Mouse (Mus musculus): ENCODE data around the gene Snph. TPM values are rescaled to one million over a fixed set of nuclear protein-coding genes. Genes with fewer than 3 reads are reported as not detected.

Snph gene
- total and polyA plus RNA-seq, 3 experiments = not detected

DNA sequence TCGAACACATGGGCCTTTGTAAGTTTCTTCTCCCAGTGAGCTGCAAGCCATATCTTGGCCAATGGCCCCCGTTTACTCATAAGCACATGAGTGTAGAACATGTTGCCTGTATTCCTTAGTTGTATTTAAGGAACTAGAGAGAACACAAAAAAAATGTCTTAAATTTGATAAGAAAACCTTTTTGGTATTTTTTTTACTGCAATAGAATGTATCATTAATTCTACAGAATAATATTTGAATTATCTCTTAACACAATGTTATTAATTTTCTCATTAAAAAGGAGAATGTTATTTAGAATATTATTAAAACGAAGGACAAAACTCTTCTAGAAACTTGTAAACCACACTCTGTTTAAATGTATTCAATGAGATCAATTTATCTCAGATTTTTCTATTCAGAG is 36.0 kb upstream of the Snph start, which contains the start of gene Rad21l:
Rad21l (minus strand) TSS at position 101 of the 400 bp plus-strand sequence.
- H3K4me1 ChIP-seq (ENCODE audit: control insufficient read depth in 1 of 2, insufficient read depth in 2 of 2) = no peaks in the 10 kb centered on the region
- in situ Hi-C loops (cut with MboI; ENCODE audit: low pct_ligation_motif_present, low pct_unique_long_range_greater_than_20kb, low sequenced_read_pairs) = no loop called here
- no peaks in the 10 kb centered on the region for H3K79me2 ChIP-seq (replicated peaks; ENCODE audit: control insufficient read depth, extremely low read depth, insufficient read depth, poor library complexity, severe bottlenecking)
- dilution Hi-C loops (cut with MboI; ENCODE audit: extremely low pct_ligation_motif_present, extremely low pct_unique_long_range_greater_than_20kb, low sequenced_read_pairs) = no loop called here
- no peak within 1 kb of the TSS for H3K4me2 ChIP-seq (ENCODE audit: insufficient read depth, low read depth, poor library complexity, severe bottlenecking)
- H3K36me3 ChIP-seq (replicated peaks in 1 of 2; ENCODE audit: control insufficient read depth in 1 of 2, insufficient read depth in 1 of 2, low read length in 1 of 2) = no peaks in the 10 kb centered on the region
- peaks cover 4% of the 10 kb centered on the region for H3K9me3 ChIP-seq (replicated peaks; ENCODE audit: low read length)
- peaks cover 55% of the 10 kb centered on the region for H3K27me3 ChIP-seq (replicated peaks)
- H3K4me3 ChIP-seq (replicated peaks in 1 of 3; ENCODE audit: low read depth in 2 of 3, low read length in 2 of 3, poor library complexity in 1 of 3) = no peak within 1 kb of the TSS
- TF ChIP-seq E2F4 (IDR thresholded peaks at IDR 0.05; ENCODE audit: insufficient replicate concordance, low read depth, low read length) (no peak), MYC (IDR thresholded peaks at IDR 0.05; ENCODE audit: low read depth, low read length) (no peak), ZC3H11A (IDR thresholded peaks at IDR 0.05; ENCODE audit: low read depth, low read length) (no peak), BHLHE40 (IDR thresholded peaks at IDR 0.05; ENCODE audit: low read depth, low read length) (no peak), PAX5 (IDR thresholded peaks at IDR 0.05; ENCODE audit: low read length) (no peak), IRF4 (IDR thresholded peaks at IDR 0.05; ENCODE audit: low read depth, low read length) (no peak), ZKSCAN1 (IDR thresholded peaks at IDR 0.05; ENCODE audit: borderline replicate concordance, low read depth, low read length) (no peak), SIN3A (IDR thresholded peaks at IDR 0.05; ENCODE audit: low read length) (no peak), MXI1 (IDR thresholded peaks at IDR 0.05; ENCODE audit: low read depth, low read length) (no peak), CHD2 (IDR thresholded peaks at IDR 0.05; ENCODE audit: low read length) (no peak), RAD21 (IDR thresholded peaks at IDR 0.05; ENCODE audit: low read depth, low read length) (no peak), NRF1 (IDR thresholded peaks at IDR 0.05; ENCODE audit: low read depth, low read length) (no peak), EP300 (IDR thresholded peaks at IDR 0.05; ENCODE audit: low read length) (no peak), ELF1 (IDR thresholded peaks at IDR 0.05; ENCODE audit: low read depth, low read length) (no peak), JUN (IDR thresholded peaks at IDR 0.05; ENCODE audit: insufficient read depth, low read depth, low read length) (no peak), TBP (conservative IDR thresholded peaks at IDR 0.05; ENCODE audit: low read depth, low read length) (no peak), UBTF (IDR thresholded peaks at IDR 0.05; ENCODE audit: low read depth, low read length) (no peak), NELFE (IDR thresholded peaks at IDR 0.05; ENCODE audit: low read depth, low read length) (no peak)
- H3K27ac ChIP-seq (ENCODE audit: insufficient read depth, low read depth) = no peak within 1 kb of the TSS
- no peak within 1 kb of the TSS for H3K9ac ChIP-seq (ENCODE audit: insufficient read depth, low read depth)
- DNase-seq (ENCODE audit: extremely low read depth) = no peak

DNA sequence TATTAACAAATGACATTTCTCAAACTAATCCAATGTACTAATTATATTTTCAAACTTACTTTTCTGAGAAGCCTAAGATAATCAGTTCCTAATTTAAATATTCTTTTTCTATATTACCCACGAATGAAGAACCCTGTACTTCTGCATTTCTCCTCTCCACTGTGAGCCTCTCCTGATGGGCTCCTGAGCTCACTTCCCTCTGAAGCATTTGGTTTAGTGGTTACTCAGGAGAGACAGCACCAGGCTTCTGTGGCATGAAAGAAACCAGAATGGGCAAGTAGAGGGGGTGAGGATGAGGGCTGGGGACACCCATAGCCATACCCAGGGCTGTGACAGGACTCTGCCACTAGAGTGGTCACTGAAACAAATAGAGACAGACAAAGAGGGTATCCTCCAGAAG is 19.7 kb upstream of the Snph start:
- dilution Hi-C loops (cut with MboI; ENCODE audit: extremely low pct_ligation_motif_present, extremely low pct_unique_long_range_greater_than_20kb, low sequenced_read_pairs) = no loop called here

More for the DNA sequence above, 19.7 kb upstream of the Snph start:
- Histone ChIP-seq H3K27ac (ENCODE audit: insufficient read depth, low read depth) (no peak overlapping the region), H3K9me3 (replicated peaks; ENCODE audit: low read length) (no peaks in the 10 kb centered on the region), H3K36me3 (replicated peaks in 1 of 2; ENCODE audit: control insufficient read depth in 1 of 2, insufficient read depth in 1 of 2, low read length in 1 of 2) (no peaks in the 10 kb centered on the region), H3K9ac (ENCODE audit: insufficient read depth, low read depth) (no peak overlapping the region), H3K79me2 (replicated peaks; ENCODE audit: control insufficient read depth, extremely low read depth, insufficient read depth, poor library complexity, severe bottlenecking) (no peaks in the 10 kb centered on the region), H3K27me3 (replicated peaks) (peaks cover 50% of the 10 kb centered on the region), H3K4me3 (replicated peaks in 1 of 3; ENCODE audit: low read depth in 2 of 3, low read length in 2 of 3, poor library complexity in 1 of 3) (no peak overlapping the region), H3K4me2 (ENCODE audit: insufficient read depth, low read depth, poor library complexity, severe bottlenecking) (no peak overlapping the region), H3K4me1 (ENCODE audit: control insufficient read depth in 1 of 2, insufficient read depth in 2 of 2) (no peaks in the 10 kb centered on the region)
- no peak for TF ChIP-seq MAZ (IDR thresholded peaks at IDR 0.05; ENCODE audit: low read depth, low read length)
- no peak for DNase-seq (ENCODE audit: extremely low read depth)
- in situ Hi-C loops (cut with MboI; ENCODE audit: low pct_ligation_motif_present, low pct_unique_long_range_greater_than_20kb, low sequenced_read_pairs) = no loop called here

Measured in CH12.LX (cell line).